Mouse (Mus musculus): ENCODE measurements around the gene Ccdc158. TPM values are rescaled to one million over a fixed set of nuclear protein-coding genes. Genes with fewer than 3 reads are reported as not detected.

The Ccdc158 gene
- polyA plus RNA-seq, 1 experiment, result not detected

GRCm38 (mm10) chr5:92585932-92586331 lies 89.1 kb downstream of the Ccdc158 start:
- no peak for TF ChIP-seq GATA1 (IDR thresholded peaks at IDR 0.05; ENCODE audit: low read length)

GRCm38 (mm10) chr5:92579559-92579958 lies 95.5 kb downstream of the Ccdc158 start:
- TF ChIP-seq GATA1 (IDR thresholded peaks at IDR 0.05; ENCODE audit: low read length), result no peak

GRCm38 (mm10) chr5:92571232-92571631 lies 103.8 kb downstream of the Ccdc158 start:
- no peak for TF ChIP-seq GATA1 (IDR thresholded peaks at IDR 0.05; ENCODE audit: low read length)

- TF ChIP-seq GATA1 (IDR thresholded peaks at IDR 0.05; ENCODE audit: low read length), result no peak
These were observed 113.1 kb downstream of the Ccdc158 start for GRCm38 (mm10) chr5:92562002-92562401.

GRCm38 (mm10) chr5:92560201-92560600 lies 114.9 kb downstream of the Ccdc158 start:
- no peak for TF ChIP-seq GATA1 (IDR thresholded peaks at IDR 0.05; ENCODE audit: low read length)

Other genes with a start within 250 kb of the Ccdc158 start
- 20.2 and 39.4 TPM in 2 replicates for gene Nup54, start 240.1 kb downstream of the Ccdc158 start, polyA plus RNA-seq (2012)
- gene Scarb2, start 168.4 kb downstream of the Ccdc158 start, polyA plus RNA-seq (2012), result 9.4 and 11.2 TPM in 2 replicates
- not detected in 2 replicates for gene Fam47e, start 120.2 kb downstream of the Ccdc158 start, polyA plus RNA-seq (2012)
- gene Stbd1, start 72.2 kb downstream of the Ccdc158 start, polyA plus RNA-seq (2012), result not detected in 2 replicates
- not detected in 2 replicates for gene Shroom3, start 8.2 kb upstream of the Ccdc158 start, polyA plus RNA-seq (2012)

Data from G1E-ER4 (cell line).